In the genomic region with DNA sequence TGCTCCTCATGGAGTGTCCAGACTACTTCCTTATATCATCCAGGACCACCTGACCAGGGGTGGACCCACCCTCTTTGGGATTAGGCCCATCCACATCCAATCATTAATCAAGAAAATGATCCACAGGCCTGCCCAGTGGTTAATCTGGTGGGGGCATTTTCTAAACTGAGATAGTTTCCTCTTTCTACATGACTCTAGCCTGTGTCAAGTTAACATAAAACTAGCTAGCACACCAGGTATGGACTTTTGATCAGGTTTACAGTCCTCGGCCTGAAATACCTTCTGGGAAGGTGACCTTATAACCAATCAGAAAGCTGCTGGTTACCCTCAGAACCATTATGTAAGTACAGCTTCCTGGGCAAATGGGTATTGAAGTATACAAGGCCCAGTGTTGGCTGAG, we compare ENCODE assay signal across 26 mouse cellular contexts. TPM values are rescaled to one million over a fixed set of nuclear protein-coding genes. Genes with fewer than 3 reads are reported as not detected.
DNase-seq lines count a peak whose midpoint lies in the region; ATAC-seq and TF ChIP-seq lines count a peak whose summit lies in the region.
"Had no signal": no experiment of that assay in that cellular context is flagged by ENCODE, and none has a peak within 500 bp of the region (broad histone marks: within the 10 kb centered on the region; RNA-seq: fewer than 3 reads in every experiment).

No protein-coding gene starts in this region.

- H3K36me3 ChIP-seq in kidney, embryonic 15.5 days = no peaks in the 10 kb centered on the region
- no peaks in the 10 kb centered on the region for H3K36me3 ChIP-seq in liver, embryonic 16.5 days (ENCODE audit: control insufficient read depth, insufficient read depth)
- no peaks in the 10 kb centered on the region for H3K36me3 ChIP-seq in liver, embryonic 12.5 days
- no peaks in the 10 kb centered on the region for H3K36me3 ChIP-seq in small intestine, adult 2 months (ENCODE audit: control insufficient read depth, insufficient read depth, low read length)
- H3K36me3 ChIP-seq: embryonic facial prominence, embryonic 12.5 days; embryonic facial prominence, embryonic 15.5 days; heart, embryonic 10.5 days; heart, embryonic 13.5 days had no signal

- H3K27ac ChIP-seq in kidney, embryonic 15.5 days = no peak overlapping the region
- no peak overlapping the region for H3K27ac ChIP-seq in liver, embryonic 16.5 days (ENCODE audit: low read length)
- no peak overlapping the region for H3K27ac ChIP-seq in liver, embryonic 12.5 days
- H3K27ac ChIP-seq in small intestine, adult 2 months (ENCODE audit: insufficient read depth, low read depth, low read length) = 0 out of 2 replicates have a peak overlapping the region, but pooled peaks have one; percentile 1
- H3K27ac ChIP-seq: embryonic facial prominence, embryonic 12.5 days; embryonic facial prominence, embryonic 15.5 days; gastrocnemius, adult 2 months; heart, adult 2 months; heart, embryonic 10.5 days; heart, embryonic 13.5 days; hindbrain, embryonic 14.5 days had no signal

- H3K4me2 ChIP-seq in kidney, embryonic 15.5 days = no peak overlapping the region
- H3K4me2 ChIP-seq in liver, embryonic 16.5 days (ENCODE audit: low read depth, low read length) = no peak overlapping the region
- H3K4me2 ChIP-seq in liver, embryonic 12.5 days = no peak overlapping the region
- H3K4me2 ChIP-seq: embryonic facial prominence, embryonic 12.5 days; embryonic facial prominence, embryonic 15.5 days; heart, embryonic 13.5 days; hindbrain, embryonic 14.5 days had no signal

- no peak for TF ChIP-seq POLR2A in small intestine, adult 2 months (IDR thresholded peaks at IDR 0.05; ENCODE audit: low read depth, low read length)

- H3K9me3 ChIP-seq in kidney, embryonic 15.5 days (replicated peaks) = no peaks in the 10 kb centered on the region
- no peaks in the 10 kb centered on the region for H3K9me3 ChIP-seq in liver, embryonic 16.5 days (replicated peaks; ENCODE audit: control insufficient read depth, low read length)
- no peaks in the 10 kb centered on the region for H3K9me3 ChIP-seq in liver, embryonic 12.5 days (replicated peaks)
- H3K9me3 ChIP-seq: embryonic facial prominence, embryonic 12.5 days; embryonic facial prominence, embryonic 15.5 days; heart, embryonic 10.5 days; heart, embryonic 13.5 days had no signal

- ATAC-seq in kidney, embryonic 15.5 days (replicated peaks; ENCODE audit: low FRiP score) = no peak
- peak; percentile 35; the same call in 1 of the 2 replicates for ATAC-seq in liver, embryonic 16.5 days (ENCODE audit: low read depth)
- no peak for ATAC-seq in liver, embryonic 12.5 days
- ATAC-seq: activated CD4-positive, CD25-positive, alpha-beta regulatory T cell, adult 4 months; forebrain, embryonic 14.5 days; forebrain, postnatal 0 days had no signal

- DNase-seq in kidney, adult 18-20 months = peak; percentile 22
- no peak for DNase-seq in kidney, postnatal 4 days
- peak; percentile 83 for DNase-seq in kidney, adult 9 months
- DNase-seq in cerebellum, postnatal 25 days = no peak
- DNase-seq: adrenal gland, adult 8-10 months; adrenal gland, postnatal 25 days; cerebellum, adult 11-12 months; cerebellum, adult 8-10 months; cerebellum, postnatal 14 days; forebrain, postnatal 0 days; gastrocnemius, adult 2 months; gastrocnemius, postnatal 14 days; heart, adult 2 months; heart, postnatal 14 days; heart, postnatal 4 days had no signal

- no peak overlapping the region for H3K4me3 ChIP-seq in kidney, embryonic 15.5 days (replicated peaks)
- H3K4me3 ChIP-seq in liver, embryonic 16.5 days (ENCODE audit: low read depth, low read length) = no peak overlapping the region
- H3K4me3 ChIP-seq in liver, embryonic 12.5 days = no peak overlapping the region
- no peak overlapping the region for H3K4me3 ChIP-seq in small intestine, adult 2 months (ENCODE audit: low read depth, low read length)
- H3K4me3 ChIP-seq: embryonic facial prominence, embryonic 12.5 days; embryonic facial prominence, embryonic 15.5 days; gastrocnemius, adult 2 months; heart, adult 2 months; heart, embryonic 10.5 days; heart, embryonic 13.5 days had no signal

- WGBS in kidney, embryonic 15.5 days = 89% methylated on average over 1 of the region's 1 CpGs
- 54% methylated on average over 1 of the region's 1 CpGs for WGBS in liver, embryonic 16.5 days (ENCODE audit: insufficient replicate concordance)
- WGBS in liver, embryonic 12.5 days (ENCODE audit: insufficient replicate concordance) = 73% methylated on average over 1 of the region's 1 CpGs
- 65% methylated on average over 1 of the region's 1 CpGs for WGBS in small intestine, adult 2 months

- no peak for TF ChIP-seq CTCF in small intestine, adult 2 months (IDR thresholded peaks at IDR 0.05; ENCODE audit: extremely low read depth, insufficient read length, insufficient replicate concordance, low read depth, low read length)

- no peak overlapping the region for H3K9ac ChIP-seq in kidney, embryonic 15.5 days
- no peak overlapping the region for H3K9ac ChIP-seq in liver, embryonic 16.5 days (ENCODE audit: low read depth, low read length)
- H3K9ac ChIP-seq in liver, embryonic 12.5 days = no peak overlapping the region
- H3K9ac ChIP-seq: embryonic facial prominence, embryonic 12.5 days; embryonic facial prominence, embryonic 15.5 days; forebrain, postnatal 0 days; heart, embryonic 13.5 days; hindbrain, embryonic 14.5 days had no signal

- H3K4me1 ChIP-seq in kidney, embryonic 15.5 days = no peaks in the 10 kb centered on the region
- H3K4me1 ChIP-seq in liver, embryonic 16.5 days (ENCODE audit: control insufficient read depth, low read depth, low read length) = no peaks in the 10 kb centered on the region
- peaks cover 8% of the 10 kb centered on the region for H3K4me1 ChIP-seq in liver, embryonic 12.5 days
- H3K4me1 ChIP-seq in small intestine, adult 2 months (ENCODE audit: control insufficient read depth, insufficient read depth, insufficient read length, low read length) = peaks cover 2% of the 10 kb centered on the region; the same call in 1 of the 2 replicates
- H3K4me1 ChIP-seq: embryonic facial prominence, embryonic 12.5 days; embryonic facial prominence, embryonic 15.5 days; heart, embryonic 10.5 days had no signal

- H3K27me3 ChIP-seq in kidney, embryonic 15.5 days = no peaks in the 10 kb centered on the region
- H3K27me3 ChIP-seq in liver, embryonic 16.5 days (ENCODE audit: control insufficient read depth, insufficient read depth, low read depth, low read length) = no peaks in the 10 kb centered on the region
- no peaks in the 10 kb centered on the region for H3K27me3 ChIP-seq in liver, embryonic 12.5 days (replicated peaks)
- H3K27me3 ChIP-seq in small intestine, adult 2 months (ENCODE audit: control insufficient read depth, insufficient read depth, low read length) = no peaks in the 10 kb centered on the region
- H3K27me3 ChIP-seq: embryonic facial prominence, embryonic 12.5 days; embryonic facial prominence, embryonic 15.5 days; heart, embryonic 13.5 days had no signal

RNA-seq across cellular contexts. Expression of gene Rnf24, which starts 23.7 kb away (rescaled TPM):
- 3.9 and 4.0 TPM in 2 replicates for polyA plus RNA-seq in kidney, embryonic 15.5 days (2015; fragmentation: Nextera tagmentation; extraction: Ambion mirVana)
- 0.46 and 0.61 TPM in 2 replicates for polyA plus RNA-seq in liver, embryonic 16.5 days (2015; fragmentation: Nextera tagmentation; extraction: Ambion mirVana)
- 0.57 and 0.72 TPM in 2 replicates for polyA plus RNA-seq in liver, embryonic 12.5 days (2016; fragmentation: Nextera tagmentation; extraction: Ambion mirVana)
- 1.0 and 3.9 TPM in 2 replicates for polyA plus RNA-seq in small intestine, adult 2 months (2012; rRNA removed)

Comparison
In these comparisons a context has a peak if more than half of its experiments do, and no peak if none do; other contexts are left out.
1. DNase-seq: peak in kidney, adult 18-20 months (single experiment) and kidney, adult 9 months (single experiment); none in kidney, postnatal 4 days (0 of 2) and cerebellum, postnatal 25 days (0 of 2).